Mouse (Mus musculus): Measurements from ENCODE around the gene Rmdn2.

- TF ChIP-seq CTCF (IDR thresholded peaks at IDR 0.05; ENCODE audit: extremely low read depth, insufficient read length, insufficient replicate concordance, low read depth, low read length) = no peak
- no peak for TF ChIP-seq POLR2A (IDR thresholded peaks at IDR 0.05; ENCODE audit: low read depth, low read length)
Measured at GRCm38 (mm10) chr17:79583466-79583865, 28.2 kb upstream of the Rmdn2 start.

Data from small intestine, adult 2 months (tissue).